Comparison of ENCODE assay signal across 27 mouse cellular contexts in the genomic region with DNA sequence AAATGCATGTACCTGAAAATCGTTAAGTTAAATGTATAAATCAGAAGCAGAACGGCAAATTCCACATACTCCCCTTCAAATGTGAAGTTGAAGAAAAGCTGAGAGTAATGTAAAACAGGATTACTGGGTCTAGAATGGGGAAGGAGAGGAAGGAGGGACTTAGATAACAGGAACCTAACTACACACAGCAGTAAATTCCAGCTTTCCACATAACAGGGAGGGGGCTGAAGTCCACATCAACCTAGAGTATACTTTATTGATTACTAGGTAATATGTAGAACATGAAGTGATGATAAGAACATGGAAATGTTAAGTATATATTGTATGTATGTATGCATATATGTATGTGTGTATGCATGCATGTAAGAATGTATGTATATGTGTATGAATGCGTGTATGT.
"Had no signal": no experiment of that assay in that cellular context is flagged by ENCODE, and none has a peak within 500 bp of the region (broad histone marks: within the 10 kb centered on the region; RNA-seq: fewer than 3 reads in every experiment).

No protein-coding gene starts in this region.

- H3K4me1 ChIP-seq: embryonic facial prominence, embryonic 10.5 days; embryonic facial prominence, embryonic 12.5 days; embryonic facial prominence, embryonic 13.5 days; embryonic facial prominence, embryonic 15.5 days had no signal

- H3K9ac ChIP-seq: embryonic facial prominence, embryonic 12.5 days; embryonic facial prominence, embryonic 13.5 days; embryonic facial prominence, embryonic 15.5 days; forebrain, embryonic 12.5 days; forebrain, embryonic 13.5 days; forebrain, embryonic 15.5 days; forebrain, postnatal 0 days had no signal

- H3K27ac ChIP-seq: embryonic facial prominence, embryonic 10.5 days; embryonic facial prominence, embryonic 12.5 days; embryonic facial prominence, embryonic 13.5 days; embryonic facial prominence, embryonic 15.5 days; forebrain, embryonic 15.5 days; gastrocnemius, adult 2 months; heart, adult 2 months had no signal

- H3K36me3 ChIP-seq: embryonic facial prominence, embryonic 10.5 days; embryonic facial prominence, embryonic 12.5 days; embryonic facial prominence, embryonic 13.5 days; embryonic facial prominence, embryonic 15.5 days; forebrain, embryonic 10.5 days; forebrain, embryonic 12.5 days; forebrain, embryonic 15.5 days had no signal

- DNase-seq: cerebellum, adult 8-10 months; cerebellum, adult 9-10 months; cerebellum, adult 9-11 months; cerebellum, postnatal 10 days; cerebellum, postnatal 14 days; cerebellum, postnatal 25 days; cerebellum, postnatal 36 days; embryo, embryonic 11 days; forebrain, postnatal 0 days; gastrocnemius, adult 2 months; gastrocnemius, postnatal 10 days; gastrocnemius, postnatal 14 days; gastrocnemius, postnatal 25 days; gastrocnemius, postnatal 36 days; heart, adult 18-20 months; heart, adult 2 months had no signal

- ATAC-seq: forebrain, embryonic 14.5 days; forebrain, embryonic 15.5 days; forebrain, embryonic 16.5 days; forebrain, postnatal 0 days had no signal

- H3K9me3 ChIP-seq: embryonic facial prominence, embryonic 10.5 days; embryonic facial prominence, embryonic 12.5 days; embryonic facial prominence, embryonic 13.5 days; embryonic facial prominence, embryonic 15.5 days; forebrain, embryonic 10.5 days; forebrain, embryonic 12.5 days; forebrain, embryonic 13.5 days; forebrain, embryonic 15.5 days had no signal

- H3K27me3 ChIP-seq: embryonic facial prominence, embryonic 12.5 days; embryonic facial prominence, embryonic 13.5 days; embryonic facial prominence, embryonic 15.5 days; forebrain, embryonic 12.5 days; forebrain, embryonic 13.5 days; forebrain, embryonic 15.5 days had no signal

- H3K4me3 ChIP-seq: embryonic facial prominence, embryonic 10.5 days; embryonic facial prominence, embryonic 12.5 days; embryonic facial prominence, embryonic 13.5 days; embryonic facial prominence, embryonic 15.5 days; erythroblast, embryonic 14.5 days; forebrain, embryonic 10.5 days; forebrain, embryonic 12.5 days; forebrain, embryonic 13.5 days; forebrain, embryonic 15.5 days; gastrocnemius, adult 2 months; heart, adult 2 months had no signal

- H3K4me2 ChIP-seq: embryonic facial prominence, embryonic 12.5 days; embryonic facial prominence, embryonic 13.5 days; embryonic facial prominence, embryonic 15.5 days; forebrain, embryonic 12.5 days; forebrain, embryonic 13.5 days; forebrain, embryonic 15.5 days had no signal
